Comparison of ENCODE assay signal across 8 mouse cellular contexts in the genomic region with DNA sequence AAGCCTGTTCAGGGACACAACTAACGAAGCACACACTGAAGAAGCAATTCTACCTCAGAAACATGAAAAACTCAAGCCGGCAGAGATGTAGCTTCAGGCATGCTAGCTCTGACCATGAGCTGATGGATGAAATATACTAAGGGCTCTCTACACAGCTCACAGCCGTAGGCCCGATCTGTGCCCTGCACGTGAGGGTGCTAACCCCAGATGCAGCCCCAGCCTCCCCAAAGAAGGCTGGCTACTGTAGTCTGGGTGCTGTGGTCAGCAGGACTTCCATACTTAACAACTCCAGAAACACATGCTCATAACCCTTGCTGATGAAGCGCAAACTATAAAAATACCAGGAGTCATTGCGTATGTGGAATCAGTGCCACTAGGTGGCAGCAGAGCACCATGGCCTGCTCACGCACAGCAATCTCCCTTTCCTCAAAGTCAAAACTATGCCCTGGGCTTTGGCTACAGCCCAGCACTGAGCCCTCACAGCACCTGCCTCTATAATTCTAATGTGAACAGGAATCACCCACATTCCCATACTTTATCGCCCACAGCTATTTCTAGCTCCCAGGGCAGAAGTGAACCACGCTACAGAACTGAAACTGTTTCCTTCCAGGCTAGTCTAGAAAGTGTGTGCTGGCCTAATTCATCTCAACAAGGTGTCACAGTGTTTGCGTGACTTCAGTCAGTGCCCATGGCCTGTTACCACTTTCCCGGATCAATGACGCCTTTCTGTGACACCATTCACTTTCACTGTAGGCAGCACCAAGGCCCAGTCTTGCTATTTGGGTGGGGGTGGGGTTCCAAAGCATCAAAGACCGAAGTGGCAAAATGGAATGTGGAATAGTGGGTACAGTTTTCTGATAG.
A peak's percentile ranks its signal among the peaks of the same experiment; 100 is the strongest.
DNase-seq lines count a peak whose midpoint lies in the region; ATAC-seq and TF ChIP-seq lines count a peak whose summit lies in the region.

No protein-coding gene starts in this region.

- no peak for TF ChIP-seq POLR2A in heart, adult 2 months (IDR thresholded peaks at IDR 0.05; ENCODE audit: insufficient read depth, low read depth, low read length)

- 0 out of 2 replicates have a peak, but pooled peaks have one; percentile 29 for ATAC-seq in embryonic facial prominence, embryonic 11.5 days (replicated peaks; ENCODE audit: insufficient number of reproducible peaks, low FRiP score, low TSS enrichment, low read depth)
- ATAC-seq in limb, embryonic 12.5 days (ENCODE audit: insufficient number of reproducible peaks, insufficient read depth, low FRiP score, low TSS enrichment, low read depth) = peak; percentile 63

- no peaks in the 10 kb centered on the region for H3K36me3 ChIP-seq in embryonic facial prominence, embryonic 11.5 days (replicated peaks; ENCODE audit: control insufficient read depth, insufficient read depth, low read depth, low read length)
- H3K36me3 ChIP-seq in heart, adult 2 months (ENCODE audit: control insufficient read depth, insufficient read depth, low read length) = no peaks in the 10 kb centered on the region
- no peaks in the 10 kb centered on the region for H3K36me3 ChIP-seq in limb, embryonic 12.5 days

- no peaks in the 10 kb centered on the region for H3K9me3 ChIP-seq in embryonic facial prominence, embryonic 11.5 days (replicated peaks; ENCODE audit: control insufficient read depth, low read length)
- no peaks in the 10 kb centered on the region for H3K9me3 ChIP-seq in limb, embryonic 12.5 days

- H3K4me3 ChIP-seq in embryonic facial prominence, embryonic 11.5 days (ENCODE audit: low read depth, low read length) = no peak overlapping the region
- no peak overlapping the region for H3K4me3 ChIP-seq in heart, adult 2 months
- H3K4me3 ChIP-seq in limb, embryonic 12.5 days (replicated peaks) = no peak overlapping the region

- DNase-seq in 416B (ENCODE audit: low read depth) = peak; percentile 60
- peak; percentile 84 for DNase-seq in adrenal gland, postnatal 25 days
- DNase-seq in embryonic facial prominence, embryonic 11.5 days (ENCODE audit: low spot score) = peak; percentile 88
- peak; percentile 74 to 83 for DNase-seq in heart, adult 2 months
- DNase-seq in kidney, adult 8-10 months = peak; percentile 79 to 89
- DNase-seq in naive thymus-derived CD4-positive, alpha-beta T cell, adult 2 months (ENCODE audit: low read depth) = peak; percentile 82
- peak; percentile 57 to 87 for DNase-seq in spleen, postnatal 4 days (ENCODE audit: low spot score in 2 of 2)

- no peak overlapping the region for H3K9ac ChIP-seq in embryonic facial prominence, embryonic 11.5 days (replicated peaks; ENCODE audit: low read length)
- no peak overlapping the region for H3K9ac ChIP-seq in heart, adult 2 months (ENCODE audit: low read depth, low read length)
- no peak overlapping the region for H3K9ac ChIP-seq in limb, embryonic 12.5 days (replicated peaks)

- peak; percentile 96 for TF ChIP-seq EP300 in heart, adult 2 months (IDR thresholded peaks at IDR 0.05; ENCODE audit: insufficient read depth, low read depth, low read length)

- no peaks in the 10 kb centered on the region for H3K4me1 ChIP-seq in embryonic facial prominence, embryonic 11.5 days (ENCODE audit: control insufficient read depth, insufficient read depth, low read length)
- H3K4me1 ChIP-seq in heart, adult 2 months (ENCODE audit: control insufficient read depth, insufficient read depth, low read length) = no peaks in the 10 kb centered on the region
- no peaks in the 10 kb centered on the region for H3K4me1 ChIP-seq in limb, embryonic 12.5 days (replicated peaks)

- no peak; the same call in 1 of the 2 replicates for TF ChIP-seq CTCF in heart, adult 2 months (IDR thresholded peaks at IDR 0.05)

- H3K27me3 ChIP-seq in embryonic facial prominence, embryonic 11.5 days (ENCODE audit: control insufficient read depth, insufficient read depth, low read length) = no peaks in the 10 kb centered on the region
- no peaks in the 10 kb centered on the region for H3K27me3 ChIP-seq in heart, adult 2 months (ENCODE audit: control insufficient read depth, insufficient read depth, low read length)
- H3K27me3 ChIP-seq in limb, embryonic 12.5 days = no peaks in the 10 kb centered on the region

- H3K27ac ChIP-seq in embryonic facial prominence, embryonic 11.5 days (replicated peaks; ENCODE audit: low read depth, low read length) = no peak overlapping the region
- H3K27ac ChIP-seq in heart, adult 2 months = no peak overlapping the region
- no peak overlapping the region for H3K27ac ChIP-seq in limb, embryonic 12.5 days

- H3K79me2 ChIP-seq in heart, adult 2 months (replicated peaks; ENCODE audit: control insufficient read depth, insufficient read depth, low read length) = no peaks in the 10 kb centered on the region

- intact Hi-C loops in heart, adult 2 months (cut with DNase I) = loop anchor here (1.0 to 5.0 kb wide), 4 partner anchors 127 to 417 kb away; partner anchors contain the start of gene Pcbp3

- 60% methylated on average over 14 of the region's 14 CpGs for WGBS in embryonic facial prominence, embryonic 11.5 days
- 54% methylated on average over 14 of the region's 14 CpGs for WGBS in heart, adult 2 months
- 53% methylated on average over 14 of the region's 14 CpGs for WGBS in limb, embryonic 12.5 days

- no peak overlapping the region for H3K4me2 ChIP-seq in embryonic facial prominence, embryonic 11.5 days (ENCODE audit: low read depth, low read length)
- no peak overlapping the region for H3K4me2 ChIP-seq in limb, embryonic 12.5 days
